Mouse (Mus musculus) heart, adult 8-10 months (tissue): ENCODE results near the gene Snx3. TPM values are rescaled to one million over a fixed set of nuclear protein-coding genes. Genes with fewer than 3 reads are reported as not detected.

Experiments
- DNase-seq: peaks from one replicate; pipeline ENCODE4 v3.0.0; 2022; ENCODE audit warnings: low spot score
- total RNA-seq, 4 experiments: library from RNA; stranded (reverse); gene quantifications; 2 replicates each; pipeline ENCODE4 v1.2.4; 2022

Gene Snx3
- total RNA-seq, result 100 to 1,000 TPM; 157 to 170 (median 164) TPM

- peak; percentile 97 for DNase-seq
Observed at GRCm38 (mm10) chr10:42501775-42502348, at the start of gene Snx3. Gene Snx3, plus strand, starts transcription at chr10:42502030.

DNA sequence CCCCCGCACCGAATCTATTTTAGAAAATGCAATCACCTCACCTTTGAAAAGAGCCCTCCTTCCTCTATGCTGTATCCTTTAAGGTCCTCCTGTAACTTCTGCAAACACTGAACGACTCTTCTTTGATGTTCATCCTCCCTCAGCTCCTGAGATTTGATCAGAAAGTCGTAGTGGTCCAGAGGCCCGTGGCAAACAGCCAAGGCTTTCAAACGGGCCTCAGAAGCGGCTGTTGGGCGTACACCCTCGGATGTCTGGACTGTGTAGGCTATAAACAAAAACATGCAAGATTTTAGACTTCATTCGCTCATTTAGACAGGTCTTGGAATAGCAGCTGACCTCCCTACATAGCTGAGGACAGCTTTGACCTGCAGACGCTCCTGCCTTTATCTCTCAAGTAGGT lies 47.6 kb upstream of the Snx3 start:
- no peak for DNase-seq

DNA sequence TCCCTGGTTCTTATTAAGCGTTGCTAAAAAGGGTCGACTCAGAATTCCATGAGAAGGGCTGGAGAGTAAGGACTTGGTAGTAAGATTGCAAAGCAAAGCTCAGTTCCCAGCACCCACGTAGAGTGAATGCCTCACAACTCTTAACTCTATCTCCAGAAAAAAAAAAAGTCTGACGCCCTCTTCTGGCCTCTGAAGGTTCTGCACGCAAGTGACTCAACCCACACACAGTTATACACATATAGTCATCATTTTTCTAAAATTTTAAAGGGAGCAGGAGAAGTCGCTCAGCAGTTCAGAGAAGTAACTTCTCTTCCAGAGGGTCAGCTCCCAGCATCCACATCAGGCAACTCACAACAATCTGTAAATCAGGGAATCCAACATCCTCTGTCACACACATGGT lies 47.1 kb upstream of the Snx3 start:
- DNase-seq, result no peak

DNA sequence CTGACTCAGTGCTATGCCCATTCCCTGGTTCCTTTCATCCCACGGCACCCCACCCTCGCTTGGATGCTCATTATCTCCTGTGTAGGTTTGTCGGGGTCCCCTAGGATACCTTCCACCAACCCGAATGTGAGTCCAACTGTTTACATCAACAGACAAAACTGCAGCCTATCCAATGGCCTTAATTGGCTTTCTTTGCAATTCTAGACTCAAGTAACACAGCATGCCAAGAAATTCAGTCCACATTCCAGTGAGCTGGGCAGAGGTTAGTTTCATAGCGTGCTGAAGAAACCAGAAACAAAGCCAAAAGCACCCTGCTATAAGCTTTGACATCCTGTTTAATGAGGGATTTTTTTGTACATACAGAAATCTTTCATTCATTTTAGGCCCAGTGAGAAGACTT lies 45.8 kb upstream of the Snx3 start:
- no peak for DNase-seq

DNA sequence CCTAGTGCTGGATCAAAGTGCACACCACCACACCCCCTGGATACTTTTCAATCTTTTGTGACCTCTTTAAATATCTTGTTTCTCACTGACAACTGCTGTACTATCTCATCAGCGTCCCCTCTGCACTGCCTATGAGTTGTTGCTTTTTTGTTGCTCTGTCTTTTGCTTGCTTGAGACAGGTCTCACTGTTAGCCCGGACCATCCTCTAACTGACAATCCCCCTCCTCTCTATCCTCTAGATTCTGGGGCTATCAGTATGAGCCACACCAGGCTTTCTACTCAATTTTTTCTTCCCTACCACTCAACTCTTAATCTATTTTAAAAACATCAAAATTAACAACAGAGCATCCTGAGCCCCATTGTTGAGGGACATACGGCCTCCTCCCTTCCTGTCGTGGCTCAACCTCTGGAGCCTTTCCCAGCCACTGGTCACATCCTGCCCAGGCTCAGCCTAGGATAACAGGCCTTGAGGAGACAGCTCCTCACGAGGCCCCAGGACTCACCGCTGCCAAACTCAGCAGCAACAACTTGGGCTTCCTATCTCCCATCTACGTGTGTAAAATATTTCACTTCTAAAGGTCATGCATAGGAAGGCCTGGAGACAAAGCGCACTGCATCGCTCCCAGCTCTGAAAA lies 44.2 kb upstream of the Snx3 start:
- DNase-seq, result peak; percentile 85

DNA sequence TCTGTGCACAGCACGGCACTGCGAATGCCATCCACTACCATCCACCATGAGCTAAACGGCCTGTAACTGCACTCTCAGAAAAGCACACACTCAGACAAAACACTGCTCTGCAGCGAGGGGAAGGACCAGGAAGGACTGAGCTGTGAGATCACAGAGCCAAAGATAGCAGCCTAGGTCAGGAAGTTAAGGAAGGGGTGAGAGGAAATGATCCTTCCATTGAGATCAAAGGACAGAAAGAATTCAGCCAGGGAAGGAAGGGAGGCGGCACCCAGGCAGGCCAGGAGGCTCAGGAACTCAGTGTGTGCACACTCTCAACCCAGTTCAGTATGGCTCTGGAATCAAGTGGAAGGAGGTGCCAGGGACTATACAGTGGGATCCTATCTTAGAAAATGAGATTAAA lies 37.6 kb upstream of the Snx3 start:
- DNase-seq, result peak; percentile 64

DNA sequence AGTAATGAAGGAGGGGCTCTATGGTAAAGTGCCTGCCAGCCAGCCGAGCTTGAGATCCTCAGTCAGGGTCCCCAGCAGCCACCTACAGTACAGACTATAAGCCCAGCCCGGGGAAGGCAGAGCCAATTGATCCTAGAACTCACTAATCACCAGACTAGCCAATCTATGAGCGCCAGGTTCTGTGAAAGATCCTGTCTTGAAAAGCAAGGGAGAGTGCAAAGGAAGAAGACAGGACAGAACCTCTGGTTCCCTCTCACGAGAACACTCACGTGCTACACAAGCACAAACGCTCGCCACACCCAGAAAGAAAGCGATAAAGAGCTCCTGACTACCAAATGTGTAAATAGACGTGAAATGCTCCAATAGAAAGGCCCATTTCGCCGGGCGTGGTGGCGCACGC lies 37.0 kb upstream of the Snx3 start:
- DNase-seq, result no peak

- DNase-seq, result no peak
Observed at GRCm38 (mm10) chr10:42474946-42475514, 26.8 kb upstream of the Snx3 start.

- peak; percentile 72 for DNase-seq
Observed at GRCm38 (mm10) chr10:42476774-42477475, 24.9 kb upstream of the Snx3 start.

GRCm38 (mm10) chr10:42477550-42478340 lies 24.1 kb upstream of the Snx3 start:
- DNase-seq, result no peak

GRCm38 (mm10) chr10:42478341-42478720 lies 23.5 kb upstream of the Snx3 start, which contains the start of gene Afg1l:
Gene Afg1l, minus strand, starts transcription at chr10:42478565.
- DNase-seq, result peak; percentile 96

- no peak for DNase-seq
Observed at GRCm38 (mm10) chr10:42480719-42481118, 21.1 kb upstream of the Snx3 start.

DNA sequence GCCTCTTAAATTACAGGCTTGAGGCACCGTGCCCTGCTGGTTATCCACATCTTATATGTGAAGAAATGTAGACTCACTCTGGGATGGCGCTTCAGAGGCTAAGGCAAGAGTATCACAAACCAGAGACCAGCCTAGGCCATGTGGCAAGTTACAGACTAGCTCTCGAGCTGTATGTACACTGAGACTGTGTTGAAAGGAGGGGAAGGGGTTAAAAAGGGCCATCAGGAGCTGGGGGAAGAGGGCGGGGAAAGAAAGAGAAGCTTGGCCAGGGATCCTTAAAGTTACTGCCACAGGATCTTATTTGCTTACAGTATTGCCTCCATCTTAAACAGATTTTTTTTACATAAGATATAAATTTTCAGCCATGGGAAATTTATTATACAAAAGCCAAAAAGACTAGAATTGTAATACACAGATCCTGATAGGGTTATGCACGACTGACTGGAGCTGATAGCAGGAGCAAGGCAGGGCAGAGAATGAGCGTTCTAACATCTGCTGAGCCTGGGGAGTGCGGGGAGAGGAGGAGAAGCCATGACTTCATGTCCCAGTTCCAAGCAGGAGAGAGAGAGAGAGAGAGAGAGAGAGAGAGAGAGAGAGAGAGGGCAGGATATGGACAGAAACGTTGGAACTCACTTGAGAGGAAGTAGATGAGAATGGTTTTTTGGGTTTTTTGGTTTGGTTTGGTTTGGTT lies 13.1 kb upstream of the Snx3 start:
- no peak for DNase-seq

DNA sequence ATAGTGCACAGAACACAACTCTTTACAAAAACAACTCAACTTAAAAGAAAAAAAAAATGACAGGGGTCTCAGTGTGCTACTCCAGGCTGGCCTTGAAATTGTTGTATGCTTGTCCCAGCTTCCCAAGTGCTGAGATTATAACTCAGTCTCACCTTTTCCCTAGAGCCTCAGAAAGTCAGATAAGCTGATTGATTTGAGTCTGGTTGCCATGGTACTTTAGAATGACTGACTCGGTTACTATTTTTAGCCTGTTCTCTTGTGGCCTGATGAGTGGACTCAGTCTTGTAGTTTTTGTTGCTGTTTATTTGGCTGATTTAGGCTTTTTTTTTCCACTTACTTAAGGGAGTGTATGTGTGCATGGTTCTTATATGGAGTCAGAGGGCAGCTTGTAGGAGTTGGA lies 10.7 kb upstream of the Snx3 start:
- DNase-seq, result no peak

DNA sequence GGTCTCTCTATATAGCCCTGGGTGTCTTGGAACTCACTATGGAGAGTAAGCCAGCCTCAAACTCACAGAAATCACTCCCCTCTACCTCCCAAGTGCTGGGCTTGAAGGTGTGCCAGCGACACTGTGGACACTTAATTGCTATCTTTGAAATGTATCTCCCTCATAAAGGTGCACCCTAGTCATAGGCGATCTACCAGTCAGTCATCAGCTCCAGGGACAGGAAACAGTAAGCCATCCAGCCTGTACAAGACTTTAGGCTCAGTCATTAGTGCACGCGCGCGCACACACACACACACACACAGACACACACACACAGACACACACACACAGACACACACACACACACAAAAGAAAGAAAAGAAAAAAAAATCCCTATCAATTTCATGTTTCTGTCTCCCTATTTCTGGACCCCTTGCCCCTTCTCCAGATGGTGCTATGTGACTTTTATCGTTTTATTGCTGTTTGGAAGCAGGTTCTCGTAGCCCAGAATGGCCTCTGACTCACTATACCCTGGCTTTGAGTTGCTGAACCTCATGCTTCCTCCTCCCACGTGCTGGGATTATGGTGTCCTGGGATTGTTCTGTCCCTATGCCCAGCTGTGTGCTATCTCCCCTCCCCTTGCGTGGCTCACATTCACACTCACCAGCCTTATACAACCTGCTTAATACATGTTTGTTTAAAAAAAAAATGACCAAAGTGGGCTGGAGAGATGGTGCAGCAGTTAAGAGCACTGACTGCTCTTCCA lies 9.6 kb upstream of the Snx3 start:
- DNase-seq, result no peak

- no peak for DNase-seq
Observed at GRCm38 (mm10) chr10:42493000-42493399, 8.8 kb upstream of the Snx3 start.

- no peak for DNase-seq
Observed at GRCm38 (mm10) chr10:42500611-42501010, 1.2 kb upstream of the Snx3 start.

GRCm38 (mm10) chr10:42501161-42501560 lies 669 bp upstream of the Snx3 start:
- DNase-seq, result no peak

GRCm38 (mm10) chr10:42502349-42503111 lies 700 bp downstream of the Snx3 start:
- peak; percentile 62 for DNase-seq
